Mouse (Mus musculus) neural tube, embryonic 13.5 days (tissue): ENCODE data around the gene Fam47e. TPM values are rescaled to one million over a fixed set of nuclear protein-coding genes. Genes with fewer than 3 reads are reported as not detected.

Source experiments
- ATAC-seq: fragments of 200-750 bp; cut with Nextera tagmentation; 2 replicates; pipeline ENCODE4 v1.8.0; 2017; ENCODE audit warnings: low read depth, mild to moderate bottlenecking, moderate TSS enrichment, moderate library complexity
- H3K27ac ChIP-seq: fragments of 300-500 bp; sonication (generic); replicated peaks from 2 replicates; pipeline ENCODE4 v1.5.1; 2015; ENCODE audit warnings: moderate library complexity, mild to moderate bottlenecking, inconsistent platforms
- H3K27me3 ChIP-seq: fragments of 300-500 bp; sonication (generic); 2 replicates; pipeline ENCODE4 v1.6.1; 2015; ENCODE audit warnings: mild to moderate bottlenecking, inconsistent platforms
- H3K36me3 ChIP-seq: fragments of 300-500 bp; sonication (generic); 2 replicates; pipeline ENCODE4 v1.6.1; 2015; ENCODE audit warnings: mild to moderate bottlenecking, inconsistent platforms
- H3K4me1 ChIP-seq: fragments of 300-500 bp; sonication (generic); replicated peaks from 2 replicates; pipeline ENCODE4 v1.6.1; 2015; ENCODE audit warnings: inconsistent platforms
- H3K4me2 ChIP-seq: fragments of 300-500 bp; sonication (generic); 2 replicates; pipeline ENCODE4 v1.6.1; 2015; ENCODE audit warnings: inconsistent platforms, mild to moderate bottlenecking, moderate library complexity
- H3K4me3 ChIP-seq: fragments of 300-500 bp; sonication (generic); 2 replicates; pipeline ENCODE4 v1.5.1; 2015; ENCODE audit warnings: mild to moderate bottlenecking, inconsistent platforms
- H3K9ac ChIP-seq: fragments of 300-500 bp; sonication (generic); 2 replicates; pipeline ENCODE4 v1.6.1; 2015; ENCODE audit warnings: moderate library complexity, mild to moderate bottlenecking, inconsistent platforms
- H3K9me3 ChIP-seq: fragments of 300-500 bp; sonication (generic); 2 replicates; pipeline ENCODE4 v1.6.1; 2016; ENCODE audit warnings: inconsistent platforms
- WGBS: fragments of 180-500 bp; shearing (Covaris S2); methylation state at CpG from one replicate; pipeline ENCODE4 v1.1.7; 2015; 5-methylcytosine and 5-hydroxymethylcytosine counted together
- polyA plus RNA-seq: library from polyadenylated mRNA; unstranded; fragments of >200 nt; fragmentation: Nextera tagmentation; extraction: Ambion mirVana; gene quantifications from 2 replicates; pipeline ENCODE4 v1.2.1, GENCODE M21; 2015

Fam47e gene
- polyA plus RNA-seq, 1 experiment from 2014 or later: 0.59 TPM

- Histone ChIP-seq H3K4me1 (peaks cover 5% of the 10 kb centered on the region; the same call in 1 of the 2 replicates), H3K9ac (no peak overlapping the region), H3K36me3 (no peaks in the 10 kb centered on the region), H3K27me3 (peaks cover 9% of the 10 kb centered on the region; the same call in 1 of the 2 replicates), H3K4me3 (no peak overlapping the region), H3K4me2 (no peak overlapping the region), H3K9me3 (no peaks in the 10 kb centered on the region), H3K27ac (no peak overlapping the region)
- no peak for ATAC-seq
- 87% methylated on average over 5 of the region's 5 CpGs for WGBS
These were observed 52.8 kb downstream of the Fam47e start for GRCm38 (mm10) chr5:92607492-92608229.

GRCm38 (mm10) chr5:92612756-92613155 lies 57.9 kb downstream of the Fam47e start:
- ATAC-seq: no peak

GRCm38 (mm10) chr5:92621883-92622282 lies 67.0 kb downstream of the Fam47e start:
- H3K36me3 ChIP-seq: no peaks in the 10 kb centered on the region
- H3K9me3 ChIP-seq: 0 out of 2 replicates have a peak, but pooled peaks cover 6% of the 10 kb centered on the region
- H3K27ac ChIP-seq: no peak overlapping the region
- H3K4me3 ChIP-seq: no peak overlapping the region
- ATAC-seq: no peak
- WGBS: 76% methylated on average over 5 of the region's 5 CpGs
- H3K4me2 ChIP-seq: no peak overlapping the region
- H3K27me3 ChIP-seq: no peaks in the 10 kb centered on the region
- H3K9ac ChIP-seq: no peak overlapping the region
- no peaks in the 10 kb centered on the region for H3K4me1 ChIP-seq

More at GRCm38 (mm10) chr5:92612756-92613155, 57.9 kb downstream of the Fam47e start:
- WGBS: 91% methylated on average over 4 of the region's 4 CpGs
- H3K36me3 ChIP-seq: no peaks in the 10 kb centered on the region
- H3K9ac ChIP-seq: no peak overlapping the region
- no peak overlapping the region for H3K4me3 ChIP-seq
- H3K4me1 ChIP-seq: no peaks in the 10 kb centered on the region
- no peak overlapping the region for H3K27ac ChIP-seq
- H3K27me3 ChIP-seq: no peaks in the 10 kb centered on the region
- H3K9me3 ChIP-seq: no peaks in the 10 kb centered on the region
- no peak overlapping the region for H3K4me2 ChIP-seq

DNA sequence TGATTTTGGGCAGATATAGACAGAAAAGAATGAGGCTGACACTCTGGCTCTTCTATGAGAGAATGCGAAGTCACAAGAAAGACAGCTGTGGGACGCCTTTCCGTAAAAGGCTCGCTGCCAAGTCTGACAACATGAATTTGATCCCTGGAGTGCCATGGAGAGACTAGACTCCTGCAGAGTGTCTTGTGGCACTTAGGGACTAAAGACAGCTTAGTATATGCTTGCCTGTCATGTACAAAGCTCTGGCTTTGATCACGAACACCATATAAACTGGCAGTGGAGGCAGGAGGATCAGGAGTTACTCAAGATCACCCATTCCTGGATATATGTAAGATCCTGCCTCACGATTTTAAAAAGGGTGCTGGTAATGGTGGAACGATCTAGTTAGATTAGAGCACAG lies 73.0 kb downstream of the Fam47e start:
- no peak overlapping the region for H3K4me3 ChIP-seq
- no peak overlapping the region for H3K4me2 ChIP-seq
- no peaks in the 10 kb centered on the region for H3K36me3 ChIP-seq
- 89% methylated on average over 7 of the region's 7 CpGs for WGBS
- ATAC-seq: no peak
- no peak overlapping the region for H3K9ac ChIP-seq
- no peaks in the 10 kb centered on the region for H3K27me3 ChIP-seq
- no peaks in the 10 kb centered on the region for H3K4me1 ChIP-seq
- H3K27ac ChIP-seq: no peak overlapping the region
- H3K9me3 ChIP-seq: 0 out of 2 replicates have a peak, but pooled peaks cover 6% of the 10 kb centered on the region

DNA sequence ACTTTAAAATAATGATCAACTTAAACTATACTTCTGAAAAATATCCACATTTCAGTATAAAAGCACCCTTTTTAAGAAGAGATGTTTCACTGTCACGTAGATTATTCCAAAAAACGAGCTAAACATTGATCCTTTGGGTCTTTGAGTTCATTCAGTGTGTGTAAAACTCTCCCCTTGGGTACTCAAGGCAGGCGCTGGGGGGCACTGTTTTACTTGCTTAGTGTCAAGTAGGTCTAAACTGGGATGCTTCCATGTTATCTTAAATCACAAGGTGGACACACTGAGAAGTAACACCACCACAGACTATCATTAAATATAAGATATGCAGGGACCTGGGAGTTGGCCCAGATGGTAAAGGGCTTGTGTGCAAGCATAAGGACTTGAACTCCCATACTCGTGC lies 78.7 kb downstream of the Fam47e start:
- no peak overlapping the region for H3K4me3 ChIP-seq
- H3K9me3 ChIP-seq: no peaks in the 10 kb centered on the region
- no peak overlapping the region for H3K9ac ChIP-seq
- no peak overlapping the region for H3K4me2 ChIP-seq
- H3K27ac ChIP-seq: no peak overlapping the region
- H3K4me1 ChIP-seq: no peaks in the 10 kb centered on the region
- no peaks in the 10 kb centered on the region for H3K36me3 ChIP-seq
- 65% methylated on average over 4 of the region's 4 CpGs for WGBS
- H3K27me3 ChIP-seq: no peaks in the 10 kb centered on the region
- no peak for ATAC-seq

GRCm38 (mm10) chr5:92634916-92635315 lies 80.0 kb downstream of the Fam47e start:
- no peaks in the 10 kb centered on the region for H3K27me3 ChIP-seq
- H3K4me1 ChIP-seq: no peaks in the 10 kb centered on the region
- no peak overlapping the region for H3K9ac ChIP-seq
- ATAC-seq: no peak
- H3K4me3 ChIP-seq: no peak overlapping the region
- no peak overlapping the region for H3K27ac ChIP-seq
- H3K36me3 ChIP-seq: no peaks in the 10 kb centered on the region
- no peak overlapping the region for H3K4me2 ChIP-seq
- H3K9me3 ChIP-seq: no peaks in the 10 kb centered on the region
- 82% methylated on average over 3 of the region's 3 CpGs for WGBS

DNA sequence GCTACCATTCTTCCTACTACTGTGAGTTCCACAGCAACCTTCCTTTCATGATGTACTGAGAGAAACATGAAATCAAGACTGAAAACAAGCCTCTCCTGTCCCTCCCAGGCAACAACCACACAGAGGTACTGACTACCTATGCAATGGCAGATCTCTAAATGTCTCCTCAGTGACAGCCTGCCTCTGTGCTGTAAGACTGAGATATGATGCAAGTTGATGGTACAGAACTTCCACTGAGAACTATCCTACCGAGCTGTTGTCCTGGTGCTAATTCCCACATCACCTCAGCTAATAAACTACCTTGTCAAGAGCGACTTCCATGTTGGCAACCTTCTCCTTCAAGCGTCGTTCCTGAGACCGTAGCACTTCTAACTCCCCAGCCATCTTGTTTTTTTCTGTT lies 81.0 kb downstream of the Fam47e start:
- no peak for ATAC-seq
- WGBS: 87% methylated on average over 5 of the region's 5 CpGs

GRCm38 (mm10) chr5:92640861-92641260 lies 86.0 kb downstream of the Fam47e start:
- no peak for ATAC-seq
- 90% methylated on average over 3 of the region's 3 CpGs for WGBS
- Histone ChIP-seq H3K4me3 (no peak overlapping the region), H3K4me1 (no peaks in the 10 kb centered on the region), H3K36me3 (no peaks in the 10 kb centered on the region), H3K9ac (no peak overlapping the region), H3K27me3 (no peaks in the 10 kb centered on the region), H3K27ac (no peak overlapping the region), H3K9me3 (no peaks in the 10 kb centered on the region), H3K4me2 (no peak overlapping the region)

More for the DNA sequence above, 81.0 kb downstream of the Fam47e start:
- Histone ChIP-seq H3K27me3 (no peaks in the 10 kb centered on the region), H3K27ac (no peak overlapping the region), H3K9ac (no peak overlapping the region), H3K4me2 (no peak overlapping the region), H3K4me3 (no peak overlapping the region), H3K36me3 (no peaks in the 10 kb centered on the region), H3K9me3 (no peaks in the 10 kb centered on the region), H3K4me1 (no peaks in the 10 kb centered on the region)

Other genes with a start within 250 kb of the Fam47e start
- gene Sdad1, start 244.6 kb upstream of the Fam47e start, polyA plus RNA-seq: 26.1 and 28.2 TPM in 2 replicates
- gene Cxcl9, start 227.0 kb upstream of the Fam47e start, polyA plus RNA-seq: not detected in 2 replicates
- 12.4 and 13.1 TPM in 2 replicates for gene Art3, start 223.2 kb upstream of the Fam47e start, polyA plus RNA-seq
- gene Cxcl10, start 206.2 kb upstream of the Fam47e start, polyA plus RNA-seq: 1.0 TPM in 1 of 2 replicates, not detected in the other
- gene Nup54, start 119.8 kb upstream of the Fam47e start, polyA plus RNA-seq: 43.7 and 50.4 TPM in 2 replicates
- gene Scarb2, start 48.2 kb upstream of the Fam47e start, polyA plus RNA-seq: 18.8 and 18.9 TPM in 2 replicates
- 9.9 and 10.4 TPM in 2 replicates for gene Stbd1, start 48.0 kb downstream of the Fam47e start, polyA plus RNA-seq
- 0.47 and 0.52 TPM in 2 replicates for gene Ccdc158, start 120.2 kb downstream of the Fam47e start, polyA plus RNA-seq
- gene Shroom3, start 128.4 kb downstream of the Fam47e start, polyA plus RNA-seq: 1.7 and 2.9 TPM in 2 replicates